Mouse (Mus musculus): ENCODE measurements around the gene Pih1d1. TPM values are rescaled to one million over a fixed set of nuclear protein-coding genes. Genes with fewer than 3 reads are reported as not detected.

Gene Pih1d1
- polyA plus RNA-seq, 1 experiment from 2014 or later, result 108 TPM

DNA sequence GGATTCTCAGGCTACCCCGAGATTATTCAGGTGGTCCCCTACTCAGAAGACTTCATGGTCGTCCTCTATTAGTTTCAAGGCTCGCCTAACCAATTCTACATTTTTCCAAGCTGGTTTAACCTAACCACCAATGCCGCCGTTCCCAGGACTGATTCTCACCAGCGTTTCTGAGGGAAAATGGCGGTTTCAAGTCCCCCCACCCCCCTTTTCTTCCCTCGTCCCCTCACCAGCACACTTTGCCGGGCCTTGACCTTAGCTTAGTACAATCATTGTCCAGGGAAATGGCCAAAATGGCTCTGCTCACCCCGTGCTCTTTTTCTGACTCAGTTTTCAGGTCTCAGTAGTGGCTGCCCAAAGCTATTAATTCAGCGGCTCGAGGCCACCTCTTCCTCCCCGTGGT lies 21.3 kb downstream of the Pih1d1 start:
- Histone ChIP-seq H3K27me3 (ENCODE audit: control insufficient read depth, insufficient read depth, low read length) (peaks cover 66% of the 10 kb centered on the region), H3K27ac (ENCODE audit: low read depth, low read length) (no peak overlapping the region), H3K9ac (ENCODE audit: low read length) (no peak overlapping the region), H3K4me3 (ENCODE audit: low read depth, low read length) (no peak overlapping the region), H3K4me2 (ENCODE audit: low read depth) (no peak overlapping the region), H3K9me3 (ENCODE audit: control insufficient read depth, low read length) (no peaks in the 10 kb centered on the region), H3K36me3 (ENCODE audit: control insufficient read depth, insufficient read depth, low read length) (no peaks in the 10 kb centered on the region; the same call in 1 of the 2 replicates), H3K4me1 (ENCODE audit: control insufficient read depth, insufficient read depth, low read length) (peaks cover 6% of the 10 kb centered on the region)
- DNase-seq (ENCODE audit: low spot score) (no peak), ATAC-seq (ENCODE audit: insufficient read depth, low FRiP score, low TSS enrichment) (no peak)
- WGBS, result 3% methylated on average over 13 of the region's 13 CpGs

DNA sequence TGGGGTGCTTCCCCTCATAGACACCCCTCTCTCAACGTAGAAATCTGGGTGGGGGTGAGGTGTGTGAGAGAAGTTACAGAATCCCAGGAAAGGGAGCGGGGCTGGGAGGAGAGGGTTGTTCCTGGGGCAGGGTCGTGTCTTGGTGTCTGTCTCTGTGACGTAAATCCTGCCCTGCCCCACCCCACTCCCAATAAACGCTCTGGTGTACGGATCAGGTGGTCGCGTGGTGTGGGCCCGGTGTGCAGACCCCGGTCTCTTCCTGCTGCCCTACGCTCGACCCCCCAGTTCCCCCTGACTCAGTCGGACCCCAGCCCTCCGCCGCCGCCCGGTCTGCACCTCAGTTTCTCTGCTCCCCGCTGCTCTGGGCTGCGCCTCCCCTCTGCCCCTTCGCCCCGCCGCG lies 21.8 kb downstream of the Pih1d1 start:
- Histone ChIP-seq H3K4me2 (ENCODE audit: low read depth) (no peak overlapping the region), H3K27ac (ENCODE audit: low read depth, low read length) (no peak overlapping the region), H3K4me3 (ENCODE audit: low read depth, low read length) (no peak overlapping the region), H3K9me3 (ENCODE audit: control insufficient read depth, low read length) (no peaks in the 10 kb centered on the region), H3K36me3 (ENCODE audit: control insufficient read depth, insufficient read depth, low read length) (no peaks in the 10 kb centered on the region; the same call in 1 of the 2 replicates), H3K27me3 (ENCODE audit: control insufficient read depth, insufficient read depth, low read length) (peaks cover 72% of the 10 kb centered on the region), H3K9ac (ENCODE audit: low read length) (no peak overlapping the region), H3K4me1 (ENCODE audit: control insufficient read depth, insufficient read depth, low read length) (peaks cover 6% of the 10 kb centered on the region)
- WGBS, result 3% methylated on average over 23 of the region's 23 CpGs
- no peak for DNase-seq (ENCODE audit: low spot score)
- no peak for ATAC-seq (ENCODE audit: insufficient read depth, low FRiP score, low TSS enrichment)

- WGBS, result 4% methylated on average over 25 of the region's 31 CpGs
- DNase-seq (ENCODE audit: low spot score), result no peak
- no peak for ATAC-seq (ENCODE audit: insufficient read depth, low FRiP score, low TSS enrichment)
- Histone ChIP-seq H3K36me3 (ENCODE audit: control insufficient read depth, insufficient read depth, low read length) (no peaks in the 10 kb centered on the region; the same call in 1 of the 2 replicates), H3K4me2 (ENCODE audit: low read depth) (no peak overlapping the region), H3K9ac (ENCODE audit: low read length) (no peak overlapping the region), H3K4me3 (ENCODE audit: low read depth, low read length) (no peak overlapping the region), H3K9me3 (ENCODE audit: control insufficient read depth, low read length) (no peaks in the 10 kb centered on the region), H3K4me1 (ENCODE audit: control insufficient read depth, insufficient read depth, low read length) (peaks cover 8% of the 10 kb centered on the region), H3K27ac (ENCODE audit: low read depth, low read length) (no peak overlapping the region), H3K27me3 (ENCODE audit: control insufficient read depth, insufficient read depth, low read length) (peaks cover 76% of the 10 kb centered on the region)
Observed at GRCm38 (mm10) chr7:45176356-45176755, 22.3 kb downstream of the Pih1d1 start.

DNA sequence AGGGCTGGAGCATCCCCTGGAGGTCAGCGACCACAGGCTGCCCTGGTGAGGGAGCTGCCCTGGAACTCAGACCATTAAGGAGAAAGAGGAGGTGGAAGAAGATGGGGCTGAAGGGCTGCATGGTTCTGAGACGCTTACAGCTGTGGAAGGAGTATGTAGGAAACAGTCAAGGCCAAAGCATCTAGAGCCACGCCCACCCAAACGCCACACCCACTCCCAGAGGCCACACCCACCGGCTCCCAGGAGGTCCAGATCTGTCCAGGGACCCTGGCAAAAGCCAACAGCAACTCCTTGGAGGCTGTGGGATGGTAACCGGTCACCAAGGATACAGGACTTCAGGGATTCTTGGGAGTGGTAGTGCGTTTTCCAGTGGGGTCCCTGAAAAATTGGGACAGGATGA lies 24.4 kb downstream of the Pih1d1 start:
- WGBS, result 20% methylated on average over 7 of the region's 7 CpGs
- Histone ChIP-seq H3K4me2 (ENCODE audit: low read depth) (no peak overlapping the region), H3K27ac (ENCODE audit: low read depth, low read length) (no peak overlapping the region), H3K9me3 (ENCODE audit: control insufficient read depth, low read length) (no peaks in the 10 kb centered on the region), H3K4me1 (ENCODE audit: control insufficient read depth, insufficient read depth, low read length) (peaks cover 14% of the 10 kb centered on the region), H3K4me3 (ENCODE audit: low read depth, low read length) (no peak overlapping the region), H3K9ac (ENCODE audit: low read length) (no peak overlapping the region), H3K36me3 (ENCODE audit: control insufficient read depth, insufficient read depth, low read length) (no peaks in the 10 kb centered on the region), H3K27me3 (ENCODE audit: control insufficient read depth, insufficient read depth, low read length) (peaks cover 98% of the 10 kb centered on the region)
- ATAC-seq (ENCODE audit: insufficient read depth, low FRiP score, low TSS enrichment), result no peak
- DNase-seq (ENCODE audit: low spot score), result no peak

- no peak within 1 kb of the TSS for H3K9ac ChIP-seq (ENCODE audit: low read length)
- DNase-seq (ENCODE audit: low spot score) (no peak), ATAC-seq (ENCODE audit: insufficient read depth, low FRiP score, low TSS enrichment) (no peak)
- no peak within 1 kb of the TSS for H3K4me2 ChIP-seq (ENCODE audit: low read depth)
- H3K27me3 ChIP-seq (ENCODE audit: control insufficient read depth, insufficient read depth, low read length), result peaks cover 100% of the 10 kb centered on the region
- no peak within 1 kb of the TSS for H3K27ac ChIP-seq (ENCODE audit: low read depth, low read length)
- 30% methylated on average over 7 of the region's 7 CpGs for WGBS
- H3K4me3 ChIP-seq (ENCODE audit: low read depth, low read length), result no peak within 1 kb of the TSS
- no peaks in the 10 kb centered on the region for H3K36me3 ChIP-seq (ENCODE audit: control insufficient read depth, insufficient read depth, low read length)
- H3K4me1 ChIP-seq (ENCODE audit: control insufficient read depth, insufficient read depth, low read length), result peaks cover 14% of the 10 kb centered on the region
- no peaks in the 10 kb centered on the region for H3K9me3 ChIP-seq (ENCODE audit: control insufficient read depth, low read length)
Observed at GRCm38 (mm10) chr7:45179469-45179868, 25.4 kb downstream of the Pih1d1 start, which contains the start of gene Gfy. Gene Gfy (minus strand): TSS chr7:45179569.

GRCm38 (mm10) chr7:45180896-45181477 lies 26.9 kb downstream of the Pih1d1 start, which contains the start of gene Pth2:
Gene Pth2 (plus strand): TSS chr7:45180995.
- ATAC-seq (ENCODE audit: insufficient read depth, low FRiP score, low TSS enrichment), result no peak
- H3K4me1 ChIP-seq (ENCODE audit: control insufficient read depth, insufficient read depth, low read length), result peaks cover 8% of the 10 kb centered on the region
- 16% methylated on average over 19 of the region's 20 CpGs for WGBS
- H3K27ac ChIP-seq (ENCODE audit: low read depth, low read length), result no peak within 1 kb of the TSS
- H3K9ac ChIP-seq (ENCODE audit: low read length), result no peak within 1 kb of the TSS
- no peak within 1 kb of the TSS; the same call in 1 of the 2 replicates for H3K4me2 ChIP-seq (ENCODE audit: low read depth)
- no peaks in the 10 kb centered on the region for H3K9me3 ChIP-seq (ENCODE audit: control insufficient read depth, low read length)
- H3K36me3 ChIP-seq (ENCODE audit: control insufficient read depth, insufficient read depth, low read length), result no peaks in the 10 kb centered on the region
- H3K27me3 ChIP-seq (ENCODE audit: control insufficient read depth, insufficient read depth, low read length), result peaks cover 95% of the 10 kb centered on the region
- H3K4me3 ChIP-seq (ENCODE audit: low read depth, low read length), result peak within 1 kb of the TSS; percentile 10; the same call in 1 of the 2 replicates
- DNase-seq (ENCODE audit: low spot score), result no peak

GRCm38 (mm10) chr7:45181540-45181939 lies 27.4 kb downstream of the Pih1d1 start:
- Histone ChIP-seq H3K9ac (ENCODE audit: low read length) (no peak overlapping the region), H3K36me3 (ENCODE audit: control insufficient read depth, insufficient read depth, low read length) (no peaks in the 10 kb centered on the region), H3K27me3 (ENCODE audit: control insufficient read depth, insufficient read depth, low read length) (peaks cover 90% of the 10 kb centered on the region), H3K9me3 (ENCODE audit: control insufficient read depth, low read length) (no peaks in the 10 kb centered on the region), H3K27ac (ENCODE audit: low read depth, low read length) (no peak overlapping the region), H3K4me2 (ENCODE audit: low read depth) (no peak overlapping the region; the same call in 1 of the 2 replicates), H3K4me3 (ENCODE audit: low read depth, low read length) (peak overlapping the region; percentile 10; the same call in 1 of the 2 replicates), H3K4me1 (ENCODE audit: control insufficient read depth, insufficient read depth, low read length) (peaks cover 8% of the 10 kb centered on the region; the same call in 1 of the 2 replicates)
- no peak for DNase-seq (ENCODE audit: low spot score)
- ATAC-seq (ENCODE audit: insufficient read depth, low FRiP score, low TSS enrichment), result no peak
- WGBS, result 3% methylated on average over 29 of the region's 35 CpGs

GRCm38 (mm10) chr7:45182199-45182601 lies 28.1 kb downstream of the Pih1d1 start:
- DNase-seq (ENCODE audit: low spot score) (peak; percentile 87), ATAC-seq (ENCODE audit: insufficient read depth, low FRiP score, low TSS enrichment) (peak; percentile 85)
- Histone ChIP-seq H3K27ac (ENCODE audit: low read depth, low read length) (no peak overlapping the region), H3K4me3 (ENCODE audit: low read depth, low read length) (peak overlapping the region; percentile 4), H3K4me2 (ENCODE audit: low read depth) (peak overlapping the region; percentile 43), H3K9me3 (ENCODE audit: control insufficient read depth, low read length) (no peaks in the 10 kb centered on the region), H3K9ac (ENCODE audit: low read length) (no peak overlapping the region), H3K4me1 (ENCODE audit: control insufficient read depth, insufficient read depth, low read length) (peaks cover 8% of the 10 kb centered on the region; the same call in 1 of the 2 replicates), H3K27me3 (ENCODE audit: control insufficient read depth, insufficient read depth, low read length) (peaks cover 83% of the 10 kb centered on the region), H3K36me3 (ENCODE audit: control insufficient read depth, insufficient read depth, low read length) (no peaks in the 10 kb centered on the region)
- WGBS, result under 1% methylated on average over 34 of the region's 34 CpGs

GRCm38 (mm10) chr7:45182606-45183005 lies 28.5 kb downstream of the Pih1d1 start:
- DNase-seq (ENCODE audit: low spot score) (no peak), ATAC-seq (ENCODE audit: insufficient read depth, low FRiP score, low TSS enrichment) (no peak)
- H3K4me1 ChIP-seq (ENCODE audit: control insufficient read depth, insufficient read depth, low read length), result peaks cover 8% of the 10 kb centered on the region; the same call in 1 of the 2 replicates
- H3K4me3 ChIP-seq (ENCODE audit: low read depth, low read length), result peak overlapping the region; percentile 4; the same call in 1 of the 2 replicates
- H3K9me3 ChIP-seq (ENCODE audit: control insufficient read depth, low read length), result no peaks in the 10 kb centered on the region
- peak overlapping the region; percentile 43 for H3K4me2 ChIP-seq (ENCODE audit: low read depth)
- H3K27ac ChIP-seq (ENCODE audit: low read depth, low read length), result no peak overlapping the region
- WGBS, result 18% methylated on average over 11 of the region's 11 CpGs
- no peaks in the 10 kb centered on the region for H3K36me3 ChIP-seq (ENCODE audit: control insufficient read depth, insufficient read depth, low read length)
- no peak overlapping the region for H3K9ac ChIP-seq (ENCODE audit: low read length)
- H3K27me3 ChIP-seq (ENCODE audit: control insufficient read depth, insufficient read depth, low read length), result peaks cover 79% of the 10 kb centered on the region

Data from neural tube, embryonic 11.5 days (tissue).